Mouse (Mus musculus) CH12.LX (cell line): Measurements from ENCODE around the gene Cwc22. TPM values are rescaled to one million over a fixed set of nuclear protein-coding genes. Genes with fewer than 3 reads are reported as not detected.

ENCODE experiments used
- DNase-seq: peaks from one replicate; pipeline ENCODE4 v3.0.0-alpha.2; 2013; ENCODE audit errors: extremely low read depth
- H3K27ac ChIP-seq: 2 replicates; pipeline ENCODE4 v1.5.1; 2012; ENCODE audit warnings: low read depth, mild to moderate bottlenecking, control low read depth, moderate library complexity; ENCODE audit not compliant: insufficient read depth
- H3K27me3 ChIP-seq: replicated peaks from 2 replicates; pipeline ENCODE3; 2012; ENCODE audit warnings: inconsistent platforms
- H3K36me3 ChIP-seq, 2 experiments: replicated peaks in 1 of 2; 2 replicates each; pipeline versions ENCODE3 to v1.6.1; 2012; ENCODE audit warnings: inconsistent platforms in 1 of 2, low read length in 1 of 2, mild to moderate bottlenecking in 1 of 2, mixed read lengths in 1 of 2, moderate library complexity in 1 of 2; ENCODE audit not compliant: control insufficient read depth in 1 of 2, insufficient read depth in 1 of 2
- H3K4me1 ChIP-seq, 2 experiments: 2 replicates each; pipeline ENCODE4 v1.6.1; 2012; ENCODE audit warnings: inconsistent platforms in 1 of 2, moderate library complexity in 1 of 2; ENCODE audit not compliant: insufficient read depth in 2 of 2, control insufficient read depth in 1 of 2
- H3K4me2 ChIP-seq: 2 replicates; pipeline ENCODE4 v1.6.1; 2012; ENCODE audit warnings: low read depth, mild to moderate bottlenecking, control low read depth; ENCODE audit not compliant: poor library complexity, insufficient read depth, severe bottlenecking
- H3K4me3 ChIP-seq, 3 experiments: fragments of 150-350 bp in 1 of 3; sonication (generic) in 1 of 3; replicated peaks in 1 of 3; 2 replicates each; pipeline versions ENCODE3 to v1.5.1; 2011 to 2012; ENCODE audit warnings: low read depth in 2 of 3, low read length in 2 of 3, mild to moderate bottlenecking in 2 of 3, moderate library complexity in 2 of 3, control low read depth in 1 of 3, improper control_type of control experiment in 1 of 3, inconsistent platforms in 1 of 3, mixed read lengths in 1 of 3; ENCODE audit not compliant: poor library complexity in 1 of 3
- H3K79me2 ChIP-seq: replicated peaks from 2 replicates; pipeline ENCODE4 v1.6.1; 2012; ENCODE audit warnings: mild to moderate bottlenecking, moderate library complexity; ENCODE audit not compliant: control insufficient read depth, poor library complexity, insufficient read depth, severe bottlenecking; ENCODE audit errors: extremely low read depth
- H3K9ac ChIP-seq: 2 replicates; pipeline ENCODE4 v1.6.1; 2012; ENCODE audit warnings: low read depth, mild to moderate bottlenecking, control low read depth, moderate library complexity; ENCODE audit not compliant: insufficient read depth
- H3K9me3 ChIP-seq: replicated peaks from 2 replicates; pipeline ENCODE3; 2012; ENCODE audit warnings: low read length, inconsistent platforms, mixed read lengths
- BHLHE40 ChIP-seq: IDR thresholded peaks from 2 replicates; pipeline ENCODE4 v1.6.1; 2011; ENCODE audit warnings: mild to moderate bottlenecking, low read depth, low read length, improper control_type of control experiment
- CHD1 ChIP-seq: IDR thresholded peaks from 2 replicates; pipeline ENCODE4 v1.6.1; 2012; ENCODE audit warnings: low read depth, low read length, improper control_type of control experiment, inconsistent platforms
- E2F4 ChIP-seq: IDR thresholded peaks from 2 replicates; pipeline ENCODE4 v1.6.1; 2011; ENCODE audit warnings: low read depth, low read length, improper control_type of control experiment; ENCODE audit not compliant: insufficient replicate concordance
- EP300 ChIP-seq: IDR thresholded peaks from 2 replicates; pipeline ENCODE4 v1.6.1; 2011; ENCODE audit warnings: low read length, improper control_type of control experiment
- ETS1 ChIP-seq: conservative IDR thresholded peaks from 2 replicates; pipeline ENCODE4 v1.6.1; 2012; ENCODE audit warnings: low read depth, mild to moderate bottlenecking, inconsistent platforms, low read length, improper control_type of control experiment, moderate library complexity
- GABPA ChIP-seq: IDR thresholded peaks from 2 replicates; pipeline ENCODE4 v1.6.1; 2012; ENCODE audit warnings: low read depth, low read length, improper control_type of control experiment, inconsistent platforms; ENCODE audit not compliant: insufficient replicate concordance
- IRF4 ChIP-seq: IDR thresholded peaks from 2 replicates; pipeline ENCODE4 v1.6.1; 2014; ENCODE audit warnings: low read depth, mild to moderate bottlenecking, inconsistent platforms, low read length, improper control_type of control experiment
- JUN ChIP-seq: IDR thresholded peaks from 2 replicates; pipeline ENCODE4 v1.6.1; 2011; ENCODE audit warnings: low read depth, mild to moderate bottlenecking, low read length, improper control_type of control experiment, moderate library complexity; ENCODE audit not compliant: insufficient read depth
- JUND ChIP-seq: conservative IDR thresholded peaks from 2 replicates; pipeline ENCODE4 v1.6.1; 2011; ENCODE audit warnings: low read depth, low read length, improper control_type of control experiment
- MAX ChIP-seq: IDR thresholded peaks from 2 replicates; pipeline ENCODE4 v1.6.1; 2011; ENCODE audit warnings: low read length, improper control_type of control experiment
- MEF2A ChIP-seq: IDR thresholded peaks from 2 replicates; pipeline ENCODE4 v1.6.1; 2014; ENCODE audit warnings: low read depth, mild to moderate bottlenecking, inconsistent platforms, low read length, improper control_type of control experiment, borderline replicate concordance
- MYC ChIP-seq: IDR thresholded peaks from 2 replicates; pipeline ENCODE4 v1.6.1; 2011; ENCODE audit warnings: low read depth, mild to moderate bottlenecking, improper control_type of control experiment, low read length
- PAX5 ChIP-seq: IDR thresholded peaks from 2 replicates; pipeline ENCODE4 v1.6.1; 2012; ENCODE audit warnings: low read length, inconsistent platforms, mixed read lengths
- POLR2AphosphoS2 ChIP-seq: IDR thresholded peaks from 2 replicates; pipeline ENCODE4 v1.6.1; 2011; ENCODE audit warnings: low read depth, low read length, improper control_type of control experiment
- RAD21 ChIP-seq: IDR thresholded peaks from 2 replicates; pipeline ENCODE4 v1.6.1; 2011; ENCODE audit warnings: low read depth, mild to moderate bottlenecking, low read length, improper control_type of control experiment, moderate library complexity
- TCF12 ChIP-seq: IDR thresholded peaks from 2 replicates; pipeline ENCODE4 v1.6.1; 2014; ENCODE audit warnings: low read depth, mild to moderate bottlenecking, inconsistent platforms, low read length, improper control_type of control experiment
- ZMIZ1 ChIP-seq: IDR thresholded peaks from 2 replicates; pipeline ENCODE4 v1.6.1; 2012; ENCODE audit warnings: low read depth, mild to moderate bottlenecking, inconsistent platforms, low read length, improper control_type of control experiment
- dilution Hi-C: fragments of 300-500 bp; cut with MboI; formaldehyde crosslinking; loops from 2 replicates; pipeline ENCODE4 v1.14.3; 2020; ENCODE audit warnings: low sequenced_read_pairs; ENCODE audit not compliant: extremely low pct_unique_long_range_greater_than_20kb, extremely low pct_ligation_motif_present
- in situ Hi-C: fragments of 300-500 bp; cut with MboI; formaldehyde crosslinking; loops from 3 replicates; pipeline ENCODE4 v1.14.3; 2019; ENCODE audit warnings: low sequenced_read_pairs, low pct_ligation_motif_present, low pct_unique_long_range_greater_than_20kb, mixed read lengths
- polyA plus RNA-seq: library from polyadenylated mRNA; unstranded; fragments of >175 nt; gene quantifications from 2 replicates; pipeline ENCODE4 v1.2.1, GENCODE M21; 2012; ENCODE audit warnings: low read depth; ENCODE audit not compliant: insufficient read length
- total RNA-seq, 2 experiments: library from RNA; depleted of rRNA; stranded (reverse); fragments of 300-350 nt in 1 of 2; fragments of >200 nt in 1 of 2; gene quantifications; 2 replicates each; pipeline ENCODE4 v1.2.3; 2012 to 2014

The Cwc22 gene
- total and polyA plus RNA-seq, 3 experiments: 51.3 to 74.5 (median 53.2) TPM

GRCm38 (mm10) chr2:77979081-77979480, 32.9 kb upstream of the Cwc22 start:
- no peak overlapping the region for H3K9ac ChIP-seq
- DNase-seq: no peak
- H3K79me2 ChIP-seq: no peaks in the 10 kb centered on the region
- H3K27me3 ChIP-seq: no peaks in the 10 kb centered on the region
- H3K4me2 ChIP-seq: no peak overlapping the region
- no peaks in the 10 kb centered on the region for H3K4me1 ChIP-seq
- H3K9me3 ChIP-seq: peaks cover 13% of the 10 kb centered on the region
- in situ Hi-C loops (no loop called here), dilution Hi-C loops (no loop called here)
- no peak for TF ChIP-seq JUN
- no peak for TF ChIP-seq IRF4
- TF ChIP-seq MAX: no peak
- H3K27ac ChIP-seq: no peak overlapping the region
- H3K4me3 ChIP-seq: no peak overlapping the region
- no peaks in the 10 kb centered on the region for H3K36me3 ChIP-seq

- TF ChIP-seq TCF12: no peak
- TF ChIP-seq ZMIZ1: no peak
- TF ChIP-seq CHD1: no peak
- no peak for TF ChIP-seq RAD21
- no peak for TF ChIP-seq POLR2AphosphoS2
- TF ChIP-seq GABPA: no peak
- TF ChIP-seq E2F4: no peak
- TF ChIP-seq MEF2A: no peak
- no peak for TF ChIP-seq PAX5
- dilution Hi-C loops: no loop called here
Observed at GRCm38 (mm10) chr2:77978256-77978655, 32.1 kb upstream of the Cwc22 start.

GRCm38 (mm10) chr2:77976321-77976920, 30.2 kb upstream of the Cwc22 start:
- in situ Hi-C loops: no loop called here
- Histone ChIP-seq H3K9me3 (peaks cover 13% of the 10 kb centered on the region), H3K4me2 (no peak overlapping the region), H3K27me3 (no peaks in the 10 kb centered on the region), H3K36me3 (no peaks in the 10 kb centered on the region), H3K4me3 (no peak overlapping the region), H3K27ac (no peak overlapping the region), H3K9ac (no peak overlapping the region), H3K4me1 (no peaks in the 10 kb centered on the region), H3K79me2 (no peaks in the 10 kb centered on the region)
- DNase-seq: no peak
- TF ChIP-seq BHLHE40 (no peak), ETS1 (no peak), GABPA (no peak), JUND (no peak), POLR2AphosphoS2 (no peak), MYC (no peak), EP300 (no peak), E2F4 (no peak)
- dilution Hi-C loops: no loop called here

More at GRCm38 (mm10) chr2:77978256-77978655, 32.1 kb upstream of the Cwc22 start:
- in situ Hi-C loops: no loop called here
- peaks cover 13% of the 10 kb centered on the region for H3K9me3 ChIP-seq
- H3K9ac ChIP-seq: no peak overlapping the region
- no peaks in the 10 kb centered on the region for H3K27me3 ChIP-seq
- no peaks in the 10 kb centered on the region for H3K36me3 ChIP-seq
- DNase-seq: no peak
- H3K79me2 ChIP-seq: no peaks in the 10 kb centered on the region
- no peak overlapping the region for H3K4me3 ChIP-seq
- no peak overlapping the region for H3K27ac ChIP-seq
- no peak overlapping the region for H3K4me2 ChIP-seq
- no peaks in the 10 kb centered on the region for H3K4me1 ChIP-seq
